Mouse (Mus musculus) frontal cortex, postnatal 10 days (tissue): ENCODE data around the gene Ccnc.

Experiments used
- DNase-seq, 2 experiments: peaks; one replicate each; pipeline ENCODE4 v3.0.0; 2022; ENCODE audit warnings: low spot score in 2 of 2, mixed read lengths in 1 of 2

The Ccnc gene

GRCm38 (mm10) chr4:21727615-21728165, at the start of gene Ccnc:
Gene Ccnc, plus strand, starts transcription at chr4:21727701.
- DNase-seq, result peak; percentile 85 to 90

- DNase-seq, result no peak
These were observed 49.2 kb upstream of the Ccnc start for GRCm38 (mm10) chr4:21678101-21678974.

GRCm38 (mm10) chr4:21678975-21679623, 48.4 kb upstream of the Ccnc start:
- no peak for DNase-seq

GRCm38 (mm10) chr4:21679624-21680480, 47.6 kb upstream of the Ccnc start:
- DNase-seq, result no peak

- no peak for DNase-seq
These were observed 46.5 kb upstream of the Ccnc start for GRCm38 (mm10) chr4:21680971-21681370.

- DNase-seq, result no peak
These were observed 44.9 kb upstream of the Ccnc start for GRCm38 (mm10) chr4:21682421-21683150.

GRCm38 (mm10) chr4:21684341-21684970, 43.0 kb upstream of the Ccnc start:
- DNase-seq, result no peak

- no peak for DNase-seq
These were observed 41.9 kb upstream of the Ccnc start, which contains the start of gene Prdm13 for GRCm38 (mm10) chr4:21685595-21686091. Gene Prdm13, minus strand, starts transcription at chr4:21685963.

GRCm38 (mm10) chr4:21686416-21686815, 41.1 kb upstream of the Ccnc start:
- DNase-seq, result no peak

- no peak for DNase-seq
These were observed 40.6 kb upstream of the Ccnc start for GRCm38 (mm10) chr4:21686934-21687333.

- no peak for DNase-seq
These were observed 39.5 kb upstream of the Ccnc start for GRCm38 (mm10) chr4:21687783-21688702.

- DNase-seq, result no peak
These were observed 38.7 kb upstream of the Ccnc start for GRCm38 (mm10) chr4:21688703-21689200.

- no peak for DNase-seq
These were observed 38.0 kb upstream of the Ccnc start for GRCm38 (mm10) chr4:21689492-21689941.

- no peak for DNase-seq
These were observed 37.3 kb upstream of the Ccnc start for GRCm38 (mm10) chr4:21690221-21690620.

- DNase-seq, result peak in 1 of 2 experiments; percentile 32
These were observed 31.8 kb upstream of the Ccnc start for GRCm38 (mm10) chr4:21695638-21696254.

- no peak for DNase-seq
These were observed 22.5 kb upstream of the Ccnc start for GRCm38 (mm10) chr4:21705046-21705445.

- DNase-seq, result peak in 1 of 2 experiments; percentile 44
These were observed 15.4 kb upstream of the Ccnc start for GRCm38 (mm10) chr4:21712147-21712546.

GRCm38 (mm10) chr4:21722752-21723334, 4.7 kb upstream of the Ccnc start:
- no peak for DNase-seq
